Mouse (Mus musculus): ENCODE data around the gene B3gat2.

DNA sequence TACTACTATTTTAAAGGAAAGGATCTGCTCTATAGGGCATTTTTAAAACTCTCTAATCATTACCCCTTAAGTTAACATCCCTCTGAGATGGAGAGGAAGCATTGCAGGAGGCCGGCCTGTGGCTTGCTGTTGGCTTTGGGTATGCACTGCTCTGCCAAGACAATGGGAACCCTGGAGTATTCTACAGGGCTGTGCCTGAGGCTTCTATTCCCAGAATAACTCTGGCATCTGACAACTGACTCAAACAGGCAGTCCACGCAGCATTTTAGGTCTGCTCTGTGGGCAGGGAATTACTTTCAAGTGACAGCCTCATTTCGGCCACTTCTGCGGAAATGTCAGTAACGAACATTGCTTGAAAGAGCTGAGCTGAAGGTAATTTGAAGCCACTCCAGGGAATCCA lies 60.1 kb downstream of the B3gat2 start:
- no peak for TF ChIP-seq CTCF (conservative IDR thresholded peaks at IDR 0.05; ENCODE audit: insufficient read depth, insufficient read length, low read depth, low read length)
- TF ChIP-seq POLR2A (IDR thresholded peaks at IDR 0.05; ENCODE audit: low read depth, low read length): no peak

Measured in kidney, adult 2 months (tissue).